Mouse (Mus musculus): ENCODE data around the gene Mum1. TPM values are rescaled to one million over a fixed set of nuclear protein-coding genes. Genes with fewer than 3 reads are reported as not detected.

The Mum1 gene
- polyA plus RNA-seq, 1 experiment from 2014 or later: 51.5 TPM

GRCm38 (mm10) chr10:80264341-80265148 is 38.3 kb downstream of the Mum1 start:
- Histone ChIP-seq H3K4me1 (ENCODE audit: control insufficient read depth, insufficient read depth, low read length) (peaks cover 45% of the 10 kb centered on the region), H3K27ac (replicated peaks; ENCODE audit: low read depth, low read length) (peak overlapping the region; percentile 80)
- peak; percentile 100 for DNase-seq

GRCm38 (mm10) chr10:80265149-80265486 is 38.9 kb downstream of the Mum1 start:
- Histone ChIP-seq H3K36me3 (ENCODE audit: control insufficient read depth, insufficient read depth, low read length) (peaks cover 7% of the 10 kb centered on the region; the same call in 1 of the 2 replicates), H3K9me3 (ENCODE audit: control insufficient read depth, low read length) (no peaks in the 10 kb centered on the region), H3K27ac (replicated peaks; ENCODE audit: low read depth, low read length) (peak overlapping the region; percentile 80), H3K4me2 (ENCODE audit: low read length) (peak overlapping the region; percentile 54), H3K4me3 (replicated peaks; ENCODE audit: low read depth, low read length) (peak overlapping the region; percentile 73), H3K9ac (replicated peaks; ENCODE audit: low read length) (peak overlapping the region; percentile 94), H3K27me3 (ENCODE audit: control insufficient read depth, insufficient read depth, low read length) (no peaks in the 10 kb centered on the region), H3K4me1 (ENCODE audit: control insufficient read depth, insufficient read depth, low read length) (peaks cover 39% of the 10 kb centered on the region)
- ATAC-seq (ENCODE audit: low FRiP score, low TSS enrichment) (no peak; the same call in 1 of the 2 replicates), DNase-seq (no peak)
- 0% methylated on average over 18 of the region's 18 CpGs for WGBS

More at GRCm38 (mm10) chr10:80264341-80265148, 38.3 kb downstream of the Mum1 start:
- Histone ChIP-seq H3K4me2 (ENCODE audit: low read length) (peak overlapping the region; percentile 68), H3K27me3 (ENCODE audit: control insufficient read depth, insufficient read depth, low read length) (no peaks in the 10 kb centered on the region), H3K36me3 (ENCODE audit: control insufficient read depth, insufficient read depth, low read length) (peaks cover 7% of the 10 kb centered on the region; the same call in 1 of the 2 replicates), H3K9ac (replicated peaks; ENCODE audit: low read length) (peak overlapping the region; percentile 94), H3K4me3 (replicated peaks; ENCODE audit: low read depth, low read length) (peak overlapping the region; percentile 73), H3K9me3 (ENCODE audit: control insufficient read depth, low read length) (no peaks in the 10 kb centered on the region)
- 2% methylated on average over 73 of the region's 81 CpGs for WGBS
- ATAC-seq (ENCODE audit: low FRiP score, low TSS enrichment): peak; percentile 81

GRCm38 (mm10) chr10:80270099-80270498 is 43.9 kb downstream of the Mum1 start:
- Histone ChIP-seq H3K9ac (replicated peaks; ENCODE audit: low read length) (peak overlapping the region; percentile 14; the same call in 1 of the 2 replicates), H3K36me3 (ENCODE audit: control insufficient read depth, insufficient read depth, low read length) (peaks cover 32% of the 10 kb centered on the region), H3K4me3 (replicated peaks; ENCODE audit: low read depth, low read length) (no peak overlapping the region), H3K9me3 (ENCODE audit: control insufficient read depth, low read length) (no peaks in the 10 kb centered on the region), H3K4me1 (ENCODE audit: control insufficient read depth, insufficient read depth, low read length) (peaks cover 24% of the 10 kb centered on the region), H3K4me2 (ENCODE audit: low read length) (no peak overlapping the region), H3K27ac (replicated peaks; ENCODE audit: low read depth, low read length) (no peak overlapping the region), H3K27me3 (ENCODE audit: control insufficient read depth, insufficient read depth, low read length) (no peaks in the 10 kb centered on the region)
- no peak for DNase-seq
- WGBS: 95% methylated on average over 2 of the region's 2 CpGs
- ATAC-seq (ENCODE audit: low FRiP score, low TSS enrichment): no peak

GRCm38 (mm10) chr10:80270734-80271181 is 44.5 kb downstream of the Mum1 start:
- peaks cover 36% of the 10 kb centered on the region for H3K36me3 ChIP-seq (ENCODE audit: control insufficient read depth, insufficient read depth, low read length)
- 77% methylated on average over 6 of the region's 6 CpGs for WGBS
- peak overlapping the region; percentile 14; the same call in 1 of the 2 replicates for H3K9ac ChIP-seq (replicated peaks; ENCODE audit: low read length)
- DNase-seq: no peak
- H3K9me3 ChIP-seq (ENCODE audit: control insufficient read depth, low read length): no peaks in the 10 kb centered on the region
- H3K4me3 ChIP-seq (replicated peaks; ENCODE audit: low read depth, low read length): no peak overlapping the region
- no peak for ATAC-seq (ENCODE audit: low FRiP score, low TSS enrichment)
- no peak overlapping the region for H3K4me2 ChIP-seq (ENCODE audit: low read length)
- H3K27me3 ChIP-seq (ENCODE audit: control insufficient read depth, insufficient read depth, low read length): no peaks in the 10 kb centered on the region
- H3K27ac ChIP-seq (replicated peaks; ENCODE audit: low read depth, low read length): no peak overlapping the region
- H3K4me1 ChIP-seq (ENCODE audit: control insufficient read depth, insufficient read depth, low read length): peaks cover 21% of the 10 kb centered on the region

GRCm38 (mm10) chr10:80271186-80271843 is 45.1 kb downstream of the Mum1 start:
- Histone ChIP-seq H3K4me2 (ENCODE audit: low read length) (no peak overlapping the region), H3K4me1 (ENCODE audit: control insufficient read depth, insufficient read depth, low read length) (peaks cover 16% of the 10 kb centered on the region), H3K36me3 (ENCODE audit: control insufficient read depth, insufficient read depth, low read length) (peaks cover 41% of the 10 kb centered on the region), H3K9ac (replicated peaks; ENCODE audit: low read length) (peak overlapping the region; percentile 14; the same call in 1 of the 2 replicates), H3K4me3 (replicated peaks; ENCODE audit: low read depth, low read length) (no peak overlapping the region), H3K27ac (replicated peaks; ENCODE audit: low read depth, low read length) (no peak overlapping the region), H3K9me3 (ENCODE audit: control insufficient read depth, low read length) (no peaks in the 10 kb centered on the region), H3K27me3 (ENCODE audit: control insufficient read depth, insufficient read depth, low read length) (no peaks in the 10 kb centered on the region)
- WGBS: 90% methylated on average over 5 of the region's 5 CpGs
- ATAC-seq (ENCODE audit: low FRiP score, low TSS enrichment) (no peak), DNase-seq (no peak)

GRCm38 (mm10) chr10:80271870-80272585 is 45.8 kb downstream of the Mum1 start:
- H3K9ac ChIP-seq (replicated peaks; ENCODE audit: low read length): no peak overlapping the region
- H3K36me3 ChIP-seq (ENCODE audit: control insufficient read depth, insufficient read depth, low read length): peaks cover 46% of the 10 kb centered on the region
- H3K27ac ChIP-seq (replicated peaks; ENCODE audit: low read depth, low read length): no peak overlapping the region
- DNase-seq: no peak
- H3K27me3 ChIP-seq (ENCODE audit: control insufficient read depth, insufficient read depth, low read length): no peaks in the 10 kb centered on the region
- H3K4me3 ChIP-seq (replicated peaks; ENCODE audit: low read depth, low read length): no peak overlapping the region
- peaks cover 10% of the 10 kb centered on the region for H3K4me1 ChIP-seq (ENCODE audit: control insufficient read depth, insufficient read depth, low read length)
- no peak overlapping the region for H3K4me2 ChIP-seq (ENCODE audit: low read length)
- 91% methylated on average over 8 of the region's 8 CpGs for WGBS
- no peak for ATAC-seq (ENCODE audit: low FRiP score, low TSS enrichment)
- H3K9me3 ChIP-seq (ENCODE audit: control insufficient read depth, low read length): no peaks in the 10 kb centered on the region

- H3K4me2 ChIP-seq (ENCODE audit: low read length): no peak overlapping the region
- no peaks in the 10 kb centered on the region for H3K9me3 ChIP-seq (ENCODE audit: control insufficient read depth, low read length)
- H3K27ac ChIP-seq (replicated peaks; ENCODE audit: low read depth, low read length): no peak overlapping the region
- DNase-seq (no peak), ATAC-seq (ENCODE audit: low FRiP score, low TSS enrichment) (no peak)
- 91% methylated on average over 3 of the region's 3 CpGs for WGBS
- H3K4me3 ChIP-seq (replicated peaks; ENCODE audit: low read depth, low read length): no peak overlapping the region
- H3K36me3 ChIP-seq (ENCODE audit: control insufficient read depth, insufficient read depth, low read length): peaks cover 57% of the 10 kb centered on the region
- H3K27me3 ChIP-seq (ENCODE audit: control insufficient read depth, insufficient read depth, low read length): no peaks in the 10 kb centered on the region
- H3K4me1 ChIP-seq (ENCODE audit: control insufficient read depth, insufficient read depth, low read length): no peaks in the 10 kb centered on the region
- no peak overlapping the region for H3K9ac ChIP-seq (replicated peaks; ENCODE audit: low read length)
Measured at GRCm38 (mm10) chr10:80273847-80274246, 47.6 kb downstream of the Mum1 start.

- 85% methylated on average over 5 of the region's 5 CpGs for WGBS
- Histone ChIP-seq H3K27ac (replicated peaks; ENCODE audit: low read depth, low read length) (no peak overlapping the region), H3K36me3 (ENCODE audit: control insufficient read depth, insufficient read depth, low read length) (peaks cover 81% of the 10 kb centered on the region), H3K9me3 (ENCODE audit: control insufficient read depth, low read length) (no peaks in the 10 kb centered on the region), H3K9ac (replicated peaks; ENCODE audit: low read length) (no peak overlapping the region), H3K4me3 (replicated peaks; ENCODE audit: low read depth, low read length) (no peak overlapping the region), H3K4me1 (ENCODE audit: control insufficient read depth, insufficient read depth, low read length) (no peaks in the 10 kb centered on the region), H3K27me3 (ENCODE audit: control insufficient read depth, insufficient read depth, low read length) (no peaks in the 10 kb centered on the region), H3K4me2 (ENCODE audit: low read length) (no peak overlapping the region)
- DNase-seq (no peak), ATAC-seq (ENCODE audit: low FRiP score, low TSS enrichment) (no peak)
Measured at GRCm38 (mm10) chr10:80276238-80276637, 50.0 kb downstream of the Mum1 start.

Measured in midbrain, embryonic 14.5 days (tissue).